Mouse (Mus musculus): ENCODE data around the gene Adm2. TPM values are rescaled to one million over a fixed set of nuclear protein-coding genes. Genes with fewer than 3 reads are reported as not detected.
A peak's percentile ranks its signal among the peaks of the same experiment; 100 is the strongest.

Adm2 gene
- polyA plus RNA-seq, 1 experiment from 2014 or later = not detected

- peaks cover 17% of the 10 kb centered on the region for H3K4me1 ChIP-seq
- no peak for ATAC-seq (replicated peaks)
- no peak overlapping the region for H3K4me2 ChIP-seq
- no peak overlapping the region for H3K9ac ChIP-seq
- H3K9me3 ChIP-seq = no peaks in the 10 kb centered on the region
- H3K27me3 ChIP-seq (replicated peaks) = peaks cover 12% of the 10 kb centered on the region
- no peak overlapping the region for H3K4me3 ChIP-seq
- H3K27ac ChIP-seq = no peak overlapping the region
- H3K36me3 ChIP-seq (replicated peaks) = peaks cover 48% of the 10 kb centered on the region
- 86% methylated on average over 13 of the region's 13 CpGs for WGBS
Measured at GRCm38 (mm10) chr15:89372068-89372467, 49.5 kb downstream of the Adm2 start.

GRCm38 (mm10) chr15:89372536-89372935 is 50.0 kb downstream of the Adm2 start:
- Histone ChIP-seq H3K4me3 (peak overlapping the region; percentile 88), H3K9me3 (no peaks in the 10 kb centered on the region), H3K4me1 (peaks cover 17% of the 10 kb centered on the region), H3K36me3 (replicated peaks) (peaks cover 44% of the 10 kb centered on the region), H3K27ac (no peak overlapping the region), H3K9ac (no peak overlapping the region; the same call in 1 of the 2 replicates), H3K27me3 (replicated peaks) (peaks cover 17% of the 10 kb centered on the region), H3K4me2 (peak overlapping the region; percentile 85)
- no peak for ATAC-seq (replicated peaks)
- WGBS = 88% methylated on average over 7 of the region's 7 CpGs

GRCm38 (mm10) chr15:89373027-89373761 is 50.7 kb downstream of the Adm2 start:
- Histone ChIP-seq H3K27ac (peak overlapping the region; percentile 95), H3K9ac (peak overlapping the region; percentile 85), H3K4me2 (peak overlapping the region; percentile 85), H3K36me3 (replicated peaks) (peaks cover 37% of the 10 kb centered on the region), H3K4me3 (peak overlapping the region; percentile 88), H3K27me3 (replicated peaks) (peaks cover 24% of the 10 kb centered on the region), H3K4me1 (peaks cover 20% of the 10 kb centered on the region), H3K9me3 (no peaks in the 10 kb centered on the region)
- ATAC-seq (replicated peaks) = peak; percentile 80
- WGBS = 1% methylated on average over 35 of the region's 35 CpGs

DNA sequence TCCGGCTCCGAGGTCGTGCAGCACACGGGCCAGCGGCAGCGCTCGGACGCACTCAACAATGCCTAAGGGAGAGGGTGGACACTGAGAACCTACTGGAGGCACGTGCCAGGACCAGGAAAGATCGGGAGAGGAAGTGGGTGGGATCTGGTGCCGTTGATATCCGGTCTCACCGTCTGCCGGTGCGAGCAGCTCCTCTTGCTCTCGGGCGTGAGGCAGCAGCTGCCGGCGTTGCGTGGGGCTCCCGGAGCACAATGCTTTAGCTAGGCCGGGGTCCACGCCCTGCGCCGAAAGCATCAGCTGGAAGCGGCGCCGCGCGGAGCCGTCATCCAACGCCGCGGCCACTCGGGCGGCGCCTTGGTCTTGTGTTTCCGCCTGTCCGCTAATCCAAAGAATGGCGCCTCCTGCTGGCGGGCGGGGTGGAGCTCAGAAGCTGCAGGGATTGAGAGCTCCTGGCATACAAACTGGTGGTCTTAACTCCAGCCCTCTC is 51.3 kb downstream of the Adm2 start, which contains the start of gene Sco2:
Gene Sco2, minus strand, starts transcription at position 85 of the 487 bp plus-strand sequence.
- Histone ChIP-seq H3K27ac (peak within 1 kb of the TSS; percentile 95), H3K27me3 (replicated peaks) (peaks cover 30% of the 10 kb centered on the region), H3K4me1 (peaks cover 26% of the 10 kb centered on the region), H3K36me3 (replicated peaks) (peaks cover 34% of the 10 kb centered on the region), H3K9me3 (no peaks in the 10 kb centered on the region), H3K4me2 (peak within 1 kb of the TSS; percentile 85), H3K9ac (peak within 1 kb of the TSS; percentile 85), H3K4me3 (peak within 1 kb of the TSS; percentile 88)
- peak; percentile 91 for ATAC-seq (replicated peaks)
- WGBS = under 1% methylated on average over 42 of the region's 42 CpGs

Small RNAs within 50 kb of the gene (microRNA-seq; reads per million reads assigned to microRNA genes)
- not detected for gene Mir6959

Other genes with a start within 250 kb of the Adm2 start
- 39.3 and 40.2 TPM in 2 replicates for gene Trabd, start 247.6 kb upstream of the Adm2 start, polyA plus RNA-seq (2015; fragmentation: Nextera tagmentation; extraction: Ambion mirVana)
- gene Selenoo, start 233.6 kb upstream of the Adm2 start, polyA plus RNA-seq (2015; fragmentation: Nextera tagmentation; extraction: Ambion mirVana) = 20.4 and 22.4 TPM in 2 replicates
- gene Tubgcp6, start 199.6 kb upstream of the Adm2 start, polyA plus RNA-seq (2015; fragmentation: Nextera tagmentation; extraction: Ambion mirVana) = 20.1 and 21.2 TPM in 2 replicates
- gene Hdac10, start 194.0 kb upstream of the Adm2 start, polyA plus RNA-seq (2015; fragmentation: Nextera tagmentation; extraction: Ambion mirVana) = 27.0 and 31.4 TPM in 2 replicates
- 4.0 and 5.1 TPM in 2 replicates for gene Mapk12, start 182.0 kb upstream of the Adm2 start, polyA plus RNA-seq (2015; fragmentation: Nextera tagmentation; extraction: Ambion mirVana)
- 30.8 and 32.5 TPM in 2 replicates for gene Mapk11, start 173.1 kb upstream of the Adm2 start, polyA plus RNA-seq (2015; fragmentation: Nextera tagmentation; extraction: Ambion mirVana)
- 101 and 108 TPM in 2 replicates for gene Plxnb2, start 141.9 kb upstream of the Adm2 start, polyA plus RNA-seq (2015; fragmentation: Nextera tagmentation; extraction: Ambion mirVana)
- 117 and 123 TPM in 2 replicates for gene Dennd6b, start 126.2 kb upstream of the Adm2 start, polyA plus RNA-seq (2015; fragmentation: Nextera tagmentation; extraction: Ambion mirVana)
- gene Ppp6r2, start 111.2 kb upstream of the Adm2 start, polyA plus RNA-seq (2015; fragmentation: Nextera tagmentation; extraction: Ambion mirVana) = 83.2 and 89.8 TPM in 2 replicates
- gene Sbf1, start 7.4 kb upstream of the Adm2 start, polyA plus RNA-seq (2015; fragmentation: Nextera tagmentation; extraction: Ambion mirVana) = 106 and 112 TPM in 2 replicates
- not detected in 2 replicates for gene Miox, start 11.7 kb downstream of the Adm2 start, polyA plus RNA-seq (2015; fragmentation: Nextera tagmentation; extraction: Ambion mirVana)
- 30.5 and 35.0 TPM in 2 replicates for gene Lmf2, start 32.9 kb downstream of the Adm2 start, polyA plus RNA-seq (2015; fragmentation: Nextera tagmentation; extraction: Ambion mirVana)
- gene Ncaph2, start 33.0 kb downstream of the Adm2 start, polyA plus RNA-seq (2015; fragmentation: Nextera tagmentation; extraction: Ambion mirVana) = 115 and 121 TPM in 2 replicates
- gene Sco2, start 51.1 kb downstream of the Adm2 start, polyA plus RNA-seq (2015; fragmentation: Nextera tagmentation; extraction: Ambion mirVana) = 15.7 and 15.8 TPM in 2 replicates
- gene Tymp, start 54.3 kb downstream of the Adm2 start, polyA plus RNA-seq (2015; fragmentation: Nextera tagmentation; extraction: Ambion mirVana) = 2.1 and 2.7 TPM in 2 replicates
- 3.4 and 4.3 TPM in 2 replicates for gene Odf3b, start 56.6 kb downstream of the Adm2 start, polyA plus RNA-seq (2015; fragmentation: Nextera tagmentation; extraction: Ambion mirVana)
- gene Klhdc7b, start 62.2 kb downstream of the Adm2 start, polyA plus RNA-seq (2015; fragmentation: Nextera tagmentation; extraction: Ambion mirVana) = 0.05 TPM in 1 of 2 replicates, not detected in the other
- gene Syce3, start 87.8 kb downstream of the Adm2 start, polyA plus RNA-seq (2015; fragmentation: Nextera tagmentation; extraction: Ambion mirVana) = not detected in 2 replicates
- 1.2 and 1.8 TPM in 2 replicates for gene Cpt1b, start 103.1 kb downstream of the Adm2 start, polyA plus RNA-seq (2015; fragmentation: Nextera tagmentation; extraction: Ambion mirVana)
- 7.3 and 8.2 TPM in 2 replicates for gene C730034F03Rik, start 106.9 kb downstream of the Adm2 start, polyA plus RNA-seq (2015; fragmentation: Nextera tagmentation; extraction: Ambion mirVana)
- gene Gm44502, start 107.0 kb downstream of the Adm2 start, polyA plus RNA-seq (2015; fragmentation: Nextera tagmentation; extraction: Ambion mirVana) = not detected in 2 replicates
- gene Chkb, start 107.2 kb downstream of the Adm2 start, polyA plus RNA-seq (2015; fragmentation: Nextera tagmentation; extraction: Ambion mirVana) = 91.8 and 92.3 TPM in 2 replicates
- gene Mapk8ip2, start 131.2 kb downstream of the Adm2 start, polyA plus RNA-seq (2015; fragmentation: Nextera tagmentation; extraction: Ambion mirVana) = 84.8 and 88.5 TPM in 2 replicates
- 31.9 and 32.3 TPM in 2 replicates for gene Arsa, start 154.7 kb downstream of the Adm2 start, polyA plus RNA-seq (2015; fragmentation: Nextera tagmentation; extraction: Ambion mirVana)
- gene Shank3, start 176.9 kb downstream of the Adm2 start, polyA plus RNA-seq (2015; fragmentation: Nextera tagmentation; extraction: Ambion mirVana) = 16.0 and 16.9 TPM in 2 replicates
- 2.4 and 3.2 TPM in 2 replicates for gene Acr, start 245.6 kb downstream of the Adm2 start, polyA plus RNA-seq (2015; fragmentation: Nextera tagmentation; extraction: Ambion mirVana)

Measured in midbrain, embryonic 15.5 days (tissue).